Mouse (Mus musculus): ENCODE measurements at regions not wholly inside any gene's neighbourhood (a gene's known extent, or its start where the extent isn't known, plus 50 kb on each side); places are given as distances from the start of the nearest gene placed in this dataset.

DNA sequence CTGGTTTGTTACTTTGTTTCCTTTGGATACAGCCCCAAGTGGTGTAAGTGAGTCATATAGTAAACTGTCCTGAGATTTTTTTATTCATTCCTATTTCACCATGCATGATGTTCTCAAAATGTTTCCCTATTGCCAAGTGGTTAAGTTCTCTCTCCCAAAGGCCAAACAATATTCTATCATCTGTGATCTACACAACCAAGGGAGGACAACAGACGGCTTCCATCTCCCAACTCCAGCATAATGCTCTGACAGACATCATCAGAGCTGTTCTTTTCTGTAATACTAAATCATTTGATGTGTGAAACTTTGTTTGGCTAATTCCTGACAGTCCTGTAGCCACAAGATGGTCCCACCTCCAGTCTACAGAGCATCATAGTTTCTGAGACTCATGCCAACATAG, 155.2 kb upstream of the Spred2 start:
- no peak for DNase-seq

DNA sequence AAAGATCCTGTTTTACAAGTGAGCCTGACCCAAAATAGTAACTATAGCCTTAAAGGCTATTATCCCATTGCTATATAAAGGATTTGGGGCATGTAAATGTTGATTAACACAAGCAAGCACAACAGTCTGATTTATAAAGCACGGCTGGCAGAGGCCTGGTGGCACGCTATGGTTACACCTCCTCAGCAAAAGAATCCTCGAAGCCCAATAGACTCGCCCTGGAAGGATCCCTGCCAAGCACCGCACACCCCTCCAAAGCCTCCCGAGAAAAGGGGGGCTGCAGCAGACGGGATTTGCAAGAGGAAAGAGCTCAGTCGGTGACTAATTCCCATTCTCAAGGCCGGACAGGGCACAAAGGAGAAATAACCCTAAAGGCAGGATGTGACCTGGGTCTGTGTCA, 150.2 kb upstream of the Spred2 start:
- no peak for DNase-seq

DNA sequence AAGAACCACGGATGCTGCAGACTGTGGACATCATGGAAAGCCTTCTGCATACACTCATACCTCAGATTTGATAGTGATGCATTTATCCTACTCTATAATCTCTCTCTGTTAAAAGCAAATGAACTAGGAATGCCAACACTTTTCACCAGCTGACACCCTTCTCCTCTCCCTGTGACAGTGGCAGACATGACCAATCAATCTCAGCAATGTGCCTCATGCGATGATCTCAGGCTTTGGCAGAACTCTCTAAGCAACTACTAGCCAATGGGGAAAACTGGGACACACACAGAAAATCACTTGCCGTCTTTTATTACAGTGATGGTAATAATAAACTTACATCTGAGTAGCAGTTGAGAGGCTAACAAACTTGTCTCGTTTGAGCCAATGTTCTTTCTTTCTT, 148.4 kb upstream of the Spred2 start:
- DNase-seq: no peak

DNA sequence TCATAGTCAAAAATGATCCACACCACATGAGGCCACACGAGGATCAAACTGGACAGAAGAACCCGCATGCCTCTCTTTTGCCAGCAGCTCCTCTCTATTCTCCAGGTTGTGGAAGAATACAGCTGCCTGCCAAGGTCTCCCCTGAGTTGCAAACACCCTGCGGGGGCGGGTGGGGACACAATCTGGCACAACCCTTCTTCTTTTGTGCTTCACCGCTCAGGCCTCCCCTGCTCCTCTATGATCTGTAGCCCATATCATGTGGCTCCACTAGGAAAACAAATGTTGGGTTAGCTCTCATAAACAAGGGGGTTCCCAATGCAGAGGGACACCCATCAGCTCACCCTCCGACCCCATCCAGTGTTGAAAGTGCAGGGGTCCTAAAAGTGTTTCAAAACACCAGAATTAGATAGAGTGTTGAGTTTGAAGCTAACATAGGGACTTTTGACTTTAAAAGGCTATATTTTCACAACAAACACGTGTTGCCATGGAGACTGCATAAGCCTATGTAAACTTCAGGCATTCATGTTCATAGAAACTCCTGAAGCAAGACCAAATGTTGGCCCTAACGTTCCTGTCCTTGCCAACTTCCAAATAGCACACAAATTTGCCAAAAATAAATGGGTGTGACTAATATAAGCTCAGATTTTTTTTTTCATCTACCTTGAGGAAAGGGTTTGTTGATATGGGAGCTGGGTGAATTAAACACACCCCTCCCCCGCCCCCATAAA, 147.5 kb upstream of the Spred2 start:
- no peak for DNase-seq

DNA sequence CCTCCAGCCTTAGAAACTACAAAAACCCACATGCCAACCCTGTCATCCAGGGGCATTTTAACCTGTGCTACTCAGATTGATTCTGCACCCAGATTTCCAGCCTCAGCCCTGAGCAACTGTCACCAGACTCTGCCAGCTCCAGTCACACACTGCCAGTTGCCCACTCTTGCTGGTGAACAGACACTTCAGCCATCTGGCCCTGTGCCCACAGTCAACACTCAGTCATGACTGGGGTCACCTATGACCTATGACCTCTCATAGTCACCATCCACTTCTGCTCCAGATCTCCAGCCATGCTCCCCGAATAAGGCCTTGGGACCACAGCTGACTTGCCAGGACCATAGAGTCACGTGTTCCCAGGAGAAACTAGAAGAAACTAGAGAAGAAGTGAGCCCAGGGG, 146.0 kb upstream of the Spred2 start:
- DNase-seq: no peak

DNA sequence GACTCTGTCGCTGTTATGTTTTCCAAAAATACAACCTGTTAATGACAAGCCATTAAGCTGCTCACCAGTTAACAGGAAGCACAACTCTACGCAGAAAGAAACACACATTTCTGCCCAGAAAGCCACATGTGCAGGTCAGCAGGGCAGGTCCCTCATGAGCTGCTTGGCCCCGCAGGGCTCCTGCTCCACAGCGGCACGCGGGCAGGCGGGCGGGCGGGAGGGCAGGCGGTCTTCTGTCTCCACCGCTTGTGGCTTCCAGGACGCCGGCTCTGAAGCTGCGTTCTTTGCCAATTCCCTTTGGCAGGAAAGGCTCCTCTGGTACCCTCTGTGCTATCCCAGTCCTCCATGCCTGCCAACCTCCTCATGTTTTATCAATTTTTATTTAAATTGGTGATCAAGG, 139.1 kb upstream of the Spred2 start:
- no peak for DNase-seq

DNA sequence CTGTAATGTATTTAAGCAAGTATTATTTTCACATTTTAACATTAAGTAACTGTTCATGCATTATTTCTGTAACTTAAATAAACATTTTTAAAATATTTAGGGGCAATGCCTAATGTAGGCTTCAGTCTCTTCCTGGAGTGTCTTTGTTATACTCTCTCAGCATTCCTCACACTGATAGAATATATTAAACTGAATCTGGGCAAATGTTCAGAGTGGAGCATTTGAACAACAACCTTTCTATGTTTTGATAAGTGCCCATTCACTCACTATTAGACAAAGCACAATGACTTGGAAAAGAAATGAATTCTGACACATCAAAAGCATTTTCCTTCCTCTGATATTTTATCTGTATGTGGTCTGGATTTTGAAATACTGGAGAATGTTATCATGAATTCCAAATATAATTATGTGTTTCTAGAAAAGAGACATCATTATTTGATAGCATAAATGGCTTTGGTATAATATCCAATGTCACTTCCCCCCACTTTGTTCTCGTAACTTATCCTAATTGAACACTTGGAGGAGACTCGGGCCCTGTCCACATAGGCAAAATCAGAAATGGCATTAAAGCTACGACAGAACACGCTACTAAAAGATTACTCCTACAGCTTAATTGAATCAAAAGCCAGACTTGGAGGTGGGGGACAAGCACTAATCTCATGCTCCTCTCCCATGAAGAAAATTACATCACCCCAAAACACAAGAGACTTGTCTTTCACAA, 127.1 kb upstream of the Spred2 start:
- DNase-seq: no peak

DNA sequence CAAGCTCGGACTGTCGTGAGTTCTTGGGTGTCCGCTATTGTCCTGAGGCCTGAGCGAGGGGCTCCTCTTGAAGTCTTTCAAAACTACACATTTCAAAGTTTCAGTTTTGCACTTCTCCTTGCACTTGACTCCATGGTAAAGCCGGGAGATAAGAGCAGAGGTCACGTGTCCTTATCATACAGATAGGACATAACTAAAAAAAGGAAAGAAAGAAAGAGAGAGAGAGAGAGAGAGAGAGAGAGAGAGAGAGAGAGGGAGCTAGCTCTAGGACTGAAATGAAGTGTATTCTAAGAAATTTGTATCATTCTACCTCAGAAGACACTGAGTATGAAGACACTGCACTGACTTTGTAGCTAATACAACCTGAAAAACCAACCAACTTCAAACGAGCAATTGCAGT, 114.8 kb upstream of the Spred2 start:
- DNase-seq: no peak

DNA sequence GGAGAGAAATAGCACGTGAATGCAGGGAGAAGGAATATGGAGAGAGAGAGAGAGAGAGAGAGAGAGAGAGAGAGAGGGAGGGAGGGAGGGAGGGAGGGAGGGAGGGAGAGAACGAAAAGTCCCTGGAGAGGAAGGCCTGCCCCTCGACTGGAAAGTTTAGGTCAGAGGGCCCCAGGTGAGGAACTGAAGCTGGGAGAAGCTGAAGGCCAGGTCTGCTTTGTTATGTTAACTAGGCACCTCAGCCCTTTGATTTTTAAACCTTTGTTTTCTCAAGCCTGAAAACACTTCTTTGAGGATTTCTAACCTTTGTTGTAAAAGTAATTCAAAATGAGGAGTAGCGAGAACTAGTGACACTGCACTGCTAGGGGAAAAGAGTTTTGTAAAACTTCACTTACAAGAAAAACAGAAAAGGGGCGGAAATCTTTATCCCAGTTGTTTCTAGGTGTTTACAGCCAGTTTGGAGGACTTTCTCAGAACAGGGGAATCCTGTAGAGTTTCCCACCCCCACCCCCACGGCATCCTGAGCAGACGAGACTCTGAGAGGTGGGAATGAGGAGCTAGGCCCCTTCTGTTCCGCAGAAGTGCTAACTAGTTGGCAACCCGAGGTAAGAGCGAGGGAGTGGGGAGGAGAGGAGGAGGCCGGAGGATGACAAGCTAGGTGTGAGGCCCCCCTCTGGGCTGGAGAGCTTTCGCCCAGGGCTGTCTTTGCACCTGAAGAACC, 112.7 kb upstream of the Spred2 start:
- DNase-seq: no peak

DNA sequence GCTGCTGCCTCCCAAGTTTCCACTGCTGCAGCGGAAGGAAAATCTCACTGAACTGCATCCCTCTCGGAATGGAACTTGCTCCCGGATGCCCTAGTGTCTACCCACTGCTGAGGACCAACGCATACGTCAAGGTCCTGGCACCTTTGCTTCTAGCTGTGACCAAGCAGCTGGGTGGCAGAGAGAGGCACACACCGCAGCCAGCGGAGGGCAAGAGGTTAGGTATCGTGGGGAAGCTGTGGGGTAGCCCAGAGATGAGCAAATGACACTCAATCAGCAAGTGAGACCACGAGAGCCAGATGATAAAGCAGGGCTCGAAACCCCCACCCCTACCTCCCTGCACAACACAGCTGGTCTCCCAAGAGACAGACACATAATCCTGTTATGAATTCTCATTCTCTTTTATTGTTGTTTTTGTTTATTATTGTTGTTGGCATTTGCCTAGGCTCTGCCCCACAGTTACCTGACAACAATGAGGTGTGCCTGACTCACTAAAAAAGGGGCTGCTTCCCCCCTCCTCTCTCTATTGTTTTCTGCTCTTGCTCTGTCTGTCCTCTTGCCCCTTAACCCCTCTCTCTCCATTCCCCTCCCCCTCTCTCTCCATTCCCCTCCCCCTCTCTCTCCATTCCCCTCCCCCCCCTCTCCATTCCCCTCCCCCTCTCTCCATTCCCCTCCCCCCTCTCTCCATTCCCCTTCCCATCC, 112.0 kb upstream of the Spred2 start:
- DNase-seq: no peak

DNA sequence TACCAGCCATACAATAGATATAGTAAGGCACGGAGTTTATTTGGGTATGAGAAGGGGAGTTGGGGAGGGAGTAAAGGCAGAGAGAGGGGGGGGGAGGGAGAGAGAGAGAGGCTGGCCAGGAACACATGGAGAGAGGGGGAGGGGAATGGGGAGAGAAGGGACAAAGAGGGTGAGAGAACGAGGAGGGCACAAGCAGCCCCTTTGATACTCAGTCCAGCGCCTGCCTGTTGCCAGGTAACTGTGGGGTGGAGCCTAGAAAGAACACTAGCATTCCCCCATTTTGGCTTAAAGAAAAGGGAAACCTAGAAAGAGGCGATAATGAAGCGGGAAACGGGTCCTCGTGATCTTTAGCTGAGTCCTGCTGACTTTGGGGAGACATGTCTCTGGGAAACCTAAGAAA, 110.6 kb upstream of the Spred2 start:
- DNase-seq: no peak

DNA sequence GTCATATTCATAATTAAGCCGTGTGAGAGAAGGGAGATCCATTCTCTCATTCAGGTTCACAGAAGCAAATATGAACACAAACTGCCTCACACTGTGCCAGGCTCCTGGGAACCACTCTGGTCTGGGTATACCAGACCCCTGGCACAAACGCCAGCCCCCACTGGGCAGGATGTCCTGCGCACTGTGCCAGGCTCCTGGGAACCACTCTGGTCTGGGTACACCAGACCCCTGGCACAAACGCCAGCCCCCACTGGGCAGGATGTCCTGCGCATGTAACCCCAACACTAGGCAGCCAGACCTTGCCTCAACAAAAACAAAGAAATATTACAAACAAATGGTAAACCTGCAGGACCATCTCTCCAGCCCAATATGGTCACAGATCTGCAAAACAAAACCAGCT, 101.2 kb upstream of the Spred2 start:
- DNase-seq: no peak

DNA sequence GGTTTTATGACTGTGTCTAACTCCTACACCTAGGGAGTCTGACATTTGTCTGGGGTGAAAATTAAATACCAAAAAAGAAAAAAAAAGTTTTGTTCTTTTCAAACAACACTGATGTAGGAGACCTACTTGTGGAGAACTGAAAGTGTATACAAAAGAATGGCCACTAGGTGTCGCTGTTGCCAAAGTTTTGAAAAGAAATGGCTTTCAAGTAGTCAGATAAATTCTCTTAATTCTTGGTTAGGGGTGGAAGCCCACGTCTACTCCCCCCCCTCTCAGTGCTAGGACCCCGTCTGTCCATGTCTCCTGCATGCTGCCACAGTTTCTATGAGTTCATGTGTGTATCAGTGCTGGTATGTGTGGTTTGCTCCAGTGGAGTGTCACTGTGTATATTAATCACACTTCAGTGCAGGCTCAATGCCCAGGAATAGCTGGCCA, 100.7 kb upstream of the Spred2 start:
- DNase-seq: peak in 1 of 2 experiments; percentile 46

DNA sequence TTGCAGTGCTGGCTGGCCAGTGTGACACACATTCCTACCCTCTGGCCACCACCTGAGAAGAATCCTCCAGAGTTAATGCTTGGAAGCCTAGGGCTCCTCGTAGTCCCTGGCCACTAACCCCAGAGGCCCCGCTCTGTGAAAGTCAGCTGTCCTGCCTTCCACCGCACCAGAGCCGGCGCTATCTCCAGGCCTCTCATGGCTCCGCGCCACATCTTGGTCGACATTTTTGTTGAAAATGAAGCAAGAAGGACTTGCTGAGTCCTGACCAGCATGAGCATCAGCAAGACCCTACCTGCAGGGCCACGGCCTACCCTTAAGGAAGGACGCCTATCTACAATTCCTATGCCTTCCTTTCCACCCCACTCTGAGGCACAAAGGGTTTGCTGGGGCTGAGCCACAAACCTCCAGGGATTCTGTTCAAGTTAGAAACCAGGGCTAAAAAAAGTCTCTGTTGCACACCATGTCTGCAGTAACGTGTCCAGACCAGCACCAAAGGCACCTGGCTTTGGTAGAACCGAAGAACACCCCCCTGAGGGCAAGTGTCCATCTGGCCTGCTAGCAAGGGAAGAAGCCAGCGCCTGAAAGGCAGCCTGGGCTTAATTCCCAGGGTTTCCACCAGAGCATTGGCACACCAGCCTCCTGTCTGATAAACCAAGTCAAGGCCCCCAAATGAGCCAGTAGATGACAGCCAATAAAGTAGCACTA, 97.5 kb upstream of the Spred2 start:
- DNase-seq: no peak

DNA sequence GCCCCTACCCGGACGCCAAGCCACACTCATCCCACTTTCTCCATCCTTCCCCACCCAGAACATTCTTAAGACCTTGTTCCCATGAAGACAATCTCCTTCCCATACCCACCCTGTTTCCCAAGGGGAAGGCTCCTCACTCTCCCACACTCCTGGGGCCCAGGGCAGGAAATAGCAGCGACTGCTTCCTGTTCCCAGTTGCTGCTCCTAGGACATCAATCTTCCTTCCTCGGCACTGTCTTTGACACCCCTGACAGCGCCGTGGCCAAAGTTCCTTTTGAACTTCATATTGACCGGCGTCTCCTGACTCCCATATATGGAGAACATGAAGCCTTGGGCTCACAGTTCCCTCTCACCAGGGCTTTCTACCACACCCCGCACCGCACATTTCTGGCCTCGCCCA, 96.2 kb upstream of the Spred2 start:
- no peak for DNase-seq

DNA sequence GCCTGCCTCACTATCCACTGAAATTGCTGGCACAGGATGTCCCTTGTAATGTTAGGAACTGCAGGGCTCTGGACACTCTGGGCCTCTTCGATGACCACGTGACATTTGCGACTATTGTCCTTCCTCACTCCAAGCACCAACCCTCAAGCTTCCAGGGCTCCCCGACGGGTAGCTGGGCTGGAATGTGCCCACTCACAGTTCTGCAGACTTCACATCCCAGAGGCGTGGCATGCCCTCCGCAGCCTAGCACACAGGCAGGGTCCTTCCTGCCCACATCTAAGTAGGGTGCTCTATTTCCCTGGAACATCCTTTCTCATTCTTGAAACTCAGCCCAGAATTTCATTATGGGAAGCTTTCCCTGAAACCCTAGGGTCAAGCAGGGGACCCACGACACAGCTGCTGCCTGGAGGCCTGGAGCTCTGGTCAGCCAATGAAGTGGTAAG, 95.2 kb upstream of the Spred2 start:
- no peak for DNase-seq

DNA sequence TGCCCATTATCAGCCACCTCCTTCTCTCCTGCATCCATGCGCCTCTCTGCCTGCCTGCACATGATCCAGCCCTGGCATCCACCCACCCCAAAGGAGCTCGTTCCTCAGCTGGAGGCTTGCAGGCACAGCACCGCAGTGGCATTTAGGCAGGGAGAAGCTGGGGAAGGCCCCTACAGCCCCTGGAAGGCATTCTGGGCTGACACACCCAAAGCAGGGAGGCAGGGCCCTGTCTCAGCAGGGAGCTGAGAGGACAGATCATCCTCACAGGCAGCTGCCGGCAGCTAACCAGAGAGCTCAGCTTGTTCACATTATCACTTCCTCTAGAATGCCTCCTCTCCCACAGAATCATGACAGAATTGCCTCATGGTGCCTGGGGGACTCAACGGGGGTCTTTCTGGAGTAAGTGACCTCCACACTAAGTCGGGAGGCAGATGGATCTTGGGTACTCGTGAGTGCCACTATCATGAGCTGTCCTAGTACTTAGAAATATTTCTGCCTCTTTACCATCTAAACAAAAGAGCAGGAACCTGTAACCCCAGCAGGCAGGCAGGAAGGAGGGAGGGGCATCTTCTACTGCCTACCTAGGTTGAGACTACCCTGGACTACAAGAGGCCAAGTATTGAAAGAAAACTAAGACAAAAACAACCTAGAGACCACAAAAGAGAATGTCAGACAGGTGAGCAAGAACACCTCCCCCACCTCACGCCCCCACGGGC, 94.5 kb upstream of the Spred2 start:
- DNase-seq: peak; percentile 16 to 26

DNA sequence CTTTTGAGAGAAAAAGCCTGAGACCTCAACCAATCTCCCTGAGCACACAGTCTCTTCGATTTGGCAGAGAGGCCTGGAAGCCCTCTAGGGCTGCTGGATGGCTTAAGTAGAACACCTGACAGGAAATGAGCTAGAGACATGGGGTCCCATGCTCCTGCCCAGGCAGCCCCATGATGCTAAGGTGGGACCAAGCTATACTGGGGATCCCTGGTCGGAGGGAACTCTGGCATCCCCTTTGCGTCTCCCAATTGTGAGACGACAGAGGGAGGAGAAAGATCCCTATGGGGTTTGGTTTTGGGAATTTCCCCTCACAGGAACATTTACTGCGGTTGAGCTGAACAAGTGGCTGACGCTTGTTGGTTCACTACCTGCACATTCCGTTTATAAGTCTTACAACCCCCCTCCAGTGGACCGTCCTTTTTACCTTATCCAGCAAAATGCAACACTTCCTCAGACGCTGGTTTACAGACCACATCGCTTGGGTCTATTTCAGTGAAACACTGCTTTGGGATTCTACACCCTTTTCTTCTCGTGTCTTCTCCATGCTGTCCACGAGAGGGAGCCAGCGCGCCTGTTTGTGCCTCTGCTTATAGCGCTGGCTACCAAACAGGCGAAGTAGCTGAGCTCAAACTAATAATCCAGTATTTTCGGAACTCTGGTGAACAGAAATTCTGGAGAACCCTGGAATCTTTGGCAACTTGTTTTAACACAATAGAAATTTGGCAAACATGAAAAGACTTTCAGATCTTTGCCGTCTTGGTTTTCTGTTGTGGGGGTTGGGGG, 93.7 kb upstream of the Spred2 start:
- DNase-seq: peak; percentile 73 to 75

DNA sequence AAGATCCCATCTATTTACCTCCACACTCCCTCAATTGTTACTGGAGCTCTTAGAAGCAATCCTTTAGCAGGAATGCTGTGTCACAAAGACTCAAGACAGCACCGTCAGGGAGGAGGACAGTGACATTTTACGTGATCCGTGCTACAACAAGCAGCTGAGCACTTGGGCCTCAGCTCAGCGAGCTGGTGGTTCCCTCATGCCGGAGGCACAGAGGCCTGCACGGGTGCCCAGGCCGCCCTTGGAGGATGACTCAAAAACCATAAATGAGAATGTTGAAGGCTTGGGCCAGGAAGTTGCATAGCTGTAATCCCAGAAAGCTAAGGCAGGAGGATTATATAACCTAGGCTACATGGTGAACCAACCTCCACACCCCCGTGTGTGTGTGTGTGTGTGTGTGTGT, 89.6 kb upstream of the Spred2 start:
- DNase-seq: no peak

DNA sequence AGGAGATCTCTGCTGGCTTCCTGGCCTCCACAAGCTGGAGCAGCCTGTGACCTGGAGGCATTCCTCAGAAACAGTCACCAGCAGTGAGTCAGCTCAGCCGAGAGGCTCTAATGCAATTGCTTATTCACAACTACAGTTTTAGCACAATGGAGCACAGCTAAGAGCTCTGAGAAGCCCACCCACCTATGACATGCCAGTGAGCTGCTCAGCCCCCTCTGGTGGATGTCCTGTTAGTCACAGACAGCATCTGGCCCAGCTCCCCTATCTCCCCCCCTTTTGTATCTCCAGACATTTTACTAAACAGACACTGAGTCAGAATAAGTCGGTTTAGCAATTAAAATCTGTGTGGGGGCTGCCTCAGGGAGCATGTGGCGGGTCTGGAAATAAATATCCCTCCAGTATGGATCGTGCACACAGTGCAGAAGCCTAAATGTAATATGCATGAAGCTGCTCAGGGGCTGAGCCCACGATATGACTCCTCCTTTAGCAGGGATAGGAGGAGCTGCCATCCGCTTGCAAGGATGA, 88.9 kb upstream of the Spred2 start:
- no peak for DNase-seq

DNA sequence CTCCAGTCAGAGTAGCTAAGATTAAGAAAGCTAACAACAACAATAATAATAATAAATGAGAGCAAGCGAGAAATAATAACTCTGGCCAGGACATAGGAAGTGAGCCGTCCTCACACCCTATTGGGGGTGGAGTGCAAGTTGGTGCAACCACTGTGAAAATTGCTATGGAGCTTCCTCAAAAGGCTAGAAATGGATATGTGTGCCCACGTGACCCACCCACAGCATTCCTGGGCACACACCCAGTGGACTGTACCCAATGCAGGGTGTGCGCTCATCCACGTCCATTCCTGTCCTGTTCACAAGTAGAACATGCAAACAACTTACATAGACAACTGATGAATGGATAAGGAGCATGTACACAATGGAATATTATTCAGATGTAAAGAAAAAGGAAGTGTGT, 85.2 kb upstream of the Spred2 start:
- DNase-seq: no peak

All from thymus, postnatal 36 days (tissue).